Mouse (Mus musculus) small intestine, adult 2 months (tissue): ENCODE measurements at regions not wholly inside any gene's neighbourhood (a gene's known extent, or its start where the extent isn't known, plus 50 kb on each side); places are given as distances from the start of the nearest gene placed in this dataset.

Experiments used
- H3K27ac ChIP-seq: fragments of 200-500 bp; 2 replicates; pipeline ENCODE4 v1.5.1; 2012; ENCODE audit warnings: low read depth, low read length, control low read depth, inconsistent platforms; ENCODE audit not compliant: insufficient read depth
- H3K27me3 ChIP-seq: fragments of 200-500 bp; 2 replicates; pipeline ENCODE4 v1.6.1; 2012; ENCODE audit warnings: mild to moderate bottlenecking, moderate library complexity, low read length, inconsistent platforms; ENCODE audit not compliant: control insufficient read depth, insufficient read depth
- H3K36me3 ChIP-seq: fragments of 200-500 bp; 2 replicates; pipeline ENCODE4 v1.6.1; 2012; ENCODE audit warnings: mild to moderate bottlenecking, low read length, control low read depth, inconsistent platforms; ENCODE audit not compliant: control insufficient read depth, insufficient read depth
- H3K4me1 ChIP-seq: fragments of 200-500 bp; 2 replicates; pipeline ENCODE4 v1.6.1; 2012; ENCODE audit warnings: low read length, inconsistent platforms, mixed read lengths; ENCODE audit not compliant: control insufficient read depth, insufficient read depth, insufficient read length
- H3K4me3 ChIP-seq: fragments of 200-500 bp; 2 replicates; pipeline ENCODE4 v1.5.1; 2012; ENCODE audit warnings: low read depth, mild to moderate bottlenecking, control low read depth, inconsistent platforms, low read length, moderate library complexity
- CTCF ChIP-seq: fragments of 200-500 bp; IDR thresholded peaks from 2 replicates; pipeline ENCODE4 v1.5.1; 2012; ENCODE audit warnings: low read depth, mild to moderate bottlenecking, control low read depth, inconsistent platforms, low read length, moderate library complexity, mixed read lengths; ENCODE audit not compliant: insufficient replicate concordance, insufficient read length; ENCODE audit errors: extremely low read depth
- POLR2A ChIP-seq: fragments of 200-500 bp; IDR thresholded peaks from 2 replicates; pipeline ENCODE4 v1.6.1; 2012; ENCODE audit warnings: low read depth, mild to moderate bottlenecking, control low read depth, inconsistent platforms, low read length, moderate library complexity
- WGBS: fragments of 180-500 bp; shearing (Covaris S2); methylation state at CpG from one replicate; pipeline ENCODE4 v1.1.7; 2018; 5-methylcytosine and 5-hydroxymethylcytosine counted together

DNA sequence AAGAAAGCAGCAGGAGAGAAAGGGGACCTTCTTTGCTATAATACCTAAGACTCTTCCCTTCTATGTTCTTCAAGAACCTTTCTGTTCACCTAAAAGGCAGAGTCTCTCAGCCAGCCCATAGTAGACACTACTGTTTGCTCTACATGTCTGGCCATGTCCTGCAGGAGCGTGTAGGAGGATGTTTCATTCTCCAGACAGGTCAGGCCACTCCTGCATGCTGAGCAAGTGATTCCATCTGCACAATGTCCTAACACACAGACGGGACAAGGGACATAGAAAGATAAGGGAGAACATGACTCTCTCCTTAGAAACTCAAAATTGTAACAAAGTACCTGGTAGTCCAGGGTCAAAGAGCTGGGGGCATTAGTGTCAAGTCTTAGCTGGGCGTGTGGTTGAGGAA lies 66.0 kb upstream of the Dab2 start:
- TF ChIP-seq POLR2A, result no peak
- TF ChIP-seq CTCF, result no peak
- WGBS, result 65% methylated on average over 3 of the region's 3 CpGs
- no peaks in the 10 kb centered on the region for H3K36me3 ChIP-seq
- no peaks in the 10 kb centered on the region for H3K27me3 ChIP-seq
- no peak overlapping the region for H3K27ac ChIP-seq
- H3K4me3 ChIP-seq, result no peak overlapping the region
- H3K4me1 ChIP-seq, result peaks cover 11% of the 10 kb centered on the region; the same call in 1 of the 2 replicates

DNA sequence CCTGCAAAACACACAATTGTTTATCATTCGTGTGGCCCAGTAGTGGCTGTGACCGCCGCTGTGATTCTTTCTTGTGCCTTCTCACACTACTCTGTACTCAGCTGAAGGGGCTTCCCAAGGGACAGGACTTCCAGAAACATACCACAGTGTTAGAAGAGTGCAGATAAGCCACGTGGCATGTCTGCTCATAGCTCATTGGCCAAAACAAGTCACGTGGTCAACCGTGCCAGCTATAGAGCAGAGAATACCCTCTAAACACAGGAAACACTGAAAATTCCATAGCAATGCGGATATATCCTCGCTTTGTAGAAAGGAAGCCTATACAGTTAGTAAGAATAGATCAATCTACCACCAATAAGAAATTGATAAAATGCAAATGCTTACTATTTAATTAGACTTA lies 63.0 kb upstream of the Dab2 start:
- no peak overlapping the region for H3K27ac ChIP-seq
- H3K36me3 ChIP-seq, result no peaks in the 10 kb centered on the region
- H3K4me1 ChIP-seq, result peaks cover 4% of the 10 kb centered on the region; the same call in 1 of the 2 replicates
- TF ChIP-seq POLR2A (no peak), CTCF (no peak)
- H3K27me3 ChIP-seq, result no peaks in the 10 kb centered on the region
- H3K4me3 ChIP-seq, result no peak overlapping the region
- WGBS, result 88% methylated on average over 8 of the region's 8 CpGs

DNA sequence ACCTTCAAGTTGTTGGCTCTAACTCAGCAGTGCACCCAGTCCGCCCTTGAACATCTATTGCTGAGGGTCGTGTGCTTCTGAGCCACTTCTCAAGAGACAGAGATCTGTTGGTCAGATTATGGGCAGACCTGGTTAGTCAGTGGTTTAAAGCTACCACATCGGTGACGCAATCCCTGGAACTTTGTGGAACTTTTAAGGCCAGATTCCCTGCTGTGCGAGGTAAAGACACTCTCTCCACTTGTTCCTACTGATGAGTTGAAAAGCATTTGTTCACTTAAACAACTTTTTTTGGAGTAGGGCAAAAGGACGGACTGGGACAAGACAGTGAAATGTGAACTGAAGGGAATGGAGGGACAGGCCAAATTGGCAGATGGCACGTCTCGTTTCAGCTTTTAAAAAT lies 61.9 kb upstream of the Dab2 start:
- Histone ChIP-seq H3K4me3 (no peak overlapping the region), H3K36me3 (no peaks in the 10 kb centered on the region), H3K27me3 (no peaks in the 10 kb centered on the region), H3K27ac (no peak overlapping the region), H3K4me1 (0 out of 2 replicates have a peak, but pooled peaks cover 2% of the 10 kb centered on the region)
- no peak for TF ChIP-seq POLR2A
- TF ChIP-seq CTCF, result no peak
- WGBS, result 62% methylated on average over 8 of the region's 8 CpGs

DNA sequence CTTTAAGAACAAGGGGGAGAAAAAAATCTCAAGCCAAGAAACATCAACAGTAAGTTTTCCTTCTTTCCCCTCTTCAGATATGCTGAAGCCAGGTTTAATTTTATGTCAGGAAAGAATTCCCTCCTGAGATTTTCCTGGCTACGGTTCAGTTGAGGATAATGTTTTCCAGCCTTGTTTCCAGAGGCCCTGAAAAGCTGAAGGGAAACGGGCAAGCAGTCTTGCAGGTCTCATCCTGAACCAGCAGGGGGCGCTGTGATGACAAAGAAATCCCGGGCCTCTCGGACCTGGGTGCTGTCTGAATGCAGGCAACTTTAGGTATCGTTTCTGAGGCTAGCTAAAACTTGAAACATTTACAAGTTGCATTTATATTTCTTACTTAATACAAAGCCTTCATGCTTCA lies 61.5 kb upstream of the Dab2 start:
- Histone ChIP-seq H3K36me3 (no peaks in the 10 kb centered on the region), H3K4me1 (0 out of 2 replicates have a peak, but pooled peaks cover 2% of the 10 kb centered on the region), H3K27me3 (no peaks in the 10 kb centered on the region), H3K4me3 (no peak overlapping the region), H3K27ac (no peak overlapping the region)
- peak; percentile 96 for TF ChIP-seq CTCF
- no peak for TF ChIP-seq POLR2A
- WGBS, result 4% methylated on average over 6 of the region's 6 CpGs

DNA sequence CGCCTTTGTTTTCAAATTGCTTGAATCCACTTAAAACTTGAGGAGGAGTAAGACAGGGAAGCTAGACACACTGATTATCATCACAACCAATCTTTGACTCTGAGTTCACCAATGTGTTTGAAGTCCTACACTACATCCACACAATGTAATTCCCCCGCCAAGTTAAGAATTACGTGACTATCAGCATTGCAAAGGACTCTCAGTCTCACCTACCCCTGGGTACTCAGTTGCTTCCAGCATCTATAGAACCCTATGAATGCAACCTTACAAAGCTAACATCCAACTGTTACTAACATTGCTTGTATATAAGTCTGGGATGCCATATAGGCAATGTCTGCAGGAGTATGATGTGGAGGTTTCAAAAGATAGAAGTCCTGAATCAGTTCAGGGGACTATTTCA lies 60.8 kb upstream of the Dab2 start:
- TF ChIP-seq CTCF (no peak), POLR2A (no peak)
- Histone ChIP-seq H3K27me3 (no peaks in the 10 kb centered on the region), H3K36me3 (no peaks in the 10 kb centered on the region), H3K4me3 (no peak overlapping the region), H3K4me1 (no peaks in the 10 kb centered on the region), H3K27ac (no peak overlapping the region)
- 98% methylated on average over 3 of the region's 3 CpGs for WGBS

DNA sequence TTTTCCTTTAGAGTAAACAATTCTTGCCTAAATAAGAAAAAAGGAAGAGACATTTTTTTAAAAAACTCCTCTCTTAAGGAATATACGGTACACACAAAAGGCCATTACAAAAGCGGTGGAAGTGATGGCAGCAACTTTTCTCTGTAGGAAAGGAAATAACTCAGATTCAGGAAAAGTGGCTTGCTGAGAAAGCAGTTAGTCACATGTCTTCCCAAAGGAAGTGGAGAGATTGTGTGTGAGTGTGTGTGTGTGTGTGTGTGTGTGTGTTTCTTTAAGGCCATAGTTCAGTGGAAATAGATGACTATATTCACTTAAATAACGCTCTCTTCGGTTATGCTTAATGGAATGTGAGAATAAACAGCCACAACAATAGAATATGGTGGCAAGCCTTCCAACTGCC lies 57.5 kb upstream of the Dab2 start:
- Histone ChIP-seq H3K4me3 (no peak overlapping the region), H3K4me1 (no peaks in the 10 kb centered on the region), H3K27ac (no peak overlapping the region), H3K27me3 (no peaks in the 10 kb centered on the region), H3K36me3 (no peaks in the 10 kb centered on the region)
- WGBS, result 72% methylated on average over 4 of the region's 4 CpGs
- no peak for TF ChIP-seq CTCF

DNA sequence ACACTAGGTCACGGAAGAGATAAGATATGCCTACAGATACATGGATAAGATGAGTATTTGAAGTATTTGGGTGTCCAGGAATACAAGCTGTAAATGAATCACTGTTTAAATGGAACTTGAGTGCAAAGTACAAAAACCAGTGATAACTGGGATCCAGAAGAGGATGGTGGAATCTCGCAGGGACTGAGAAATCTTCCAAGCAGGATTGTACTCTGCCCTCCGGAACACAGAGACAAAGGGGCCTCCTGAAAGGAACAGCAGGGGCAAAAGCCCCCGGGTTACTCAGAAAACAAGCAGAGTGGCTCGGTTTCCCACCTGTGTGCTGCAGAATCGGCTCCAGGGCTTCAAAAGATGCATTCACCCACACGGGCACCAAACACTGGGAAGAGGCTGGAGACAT lies 55.2 kb upstream of the Dab2 start:
- H3K27ac ChIP-seq, result no peak overlapping the region
- H3K4me1 ChIP-seq, result no peaks in the 10 kb centered on the region
- H3K36me3 ChIP-seq, result no peaks in the 10 kb centered on the region
- TF ChIP-seq CTCF, result no peak
- TF ChIP-seq POLR2A, result no peak
- 37% methylated on average over 7 of the region's 7 CpGs for WGBS
- H3K27me3 ChIP-seq, result no peaks in the 10 kb centered on the region
- H3K4me3 ChIP-seq, result no peak overlapping the region
